Mouse (Mus musculus) ovary, adult 18-20 months (tissue): Measurements from ENCODE around the gene Chil4.

Source experiments
- DNase-seq: peaks from one replicate; pipeline ENCODE4 v3.0.0; 2022; ENCODE audit warnings: low spot score, mixed read lengths

The Chil4 gene

GRCm38 (mm10) chr3:106167464-106167863, 51.8 kb downstream of the Chil4 start, which contains the start of gene Chil3:
Chil3 (minus strand) TSS chr3:106167564.
- DNase-seq: no peak

- DNase-seq: no peak
These were observed 64.9 kb downstream of the Chil4 start for GRCm38 (mm10) chr3:106154413-106154812.
